Mouse (Mus musculus) myocyte (in vitro differentiated cells): ENCODE results near the gene Doc2b.

Experiments
- CEBPB ChIP-seq: IDR thresholded peaks from 2 replicates; pipeline ENCODE4 v1.6.1; 2011; ENCODE audit warnings: mild to moderate bottlenecking, moderate library complexity; ENCODE audit not compliant: poor library complexity, insufficient read depth, severe bottlenecking
- MAX ChIP-seq: IDR thresholded peaks from one replicate; pipeline ENCODE4 v1.6.1; 2011; ENCODE audit warnings: low read depth, mild to moderate bottlenecking, control low read depth
- MYOD1 ChIP-seq, 3 experiments: IDR thresholded peaks; one replicate each; pipeline ENCODE4 v1.6.1; 2011; ENCODE audit warnings: control low read depth in 2 of 3, low read depth in 2 of 3, mild to moderate bottlenecking in 2 of 3, moderate library complexity in 1 of 3; ENCODE audit not compliant: insufficient read length in 2 of 3, control insufficient read depth in 1 of 3
- MYOG ChIP-seq, 3 experiments: IDR thresholded peaks; one replicate each; pipeline ENCODE4 v1.6.1; 2011; ENCODE audit warnings: control low read depth in 2 of 3, low read depth in 2 of 3, mild to moderate bottlenecking in 2 of 3; ENCODE audit not compliant: insufficient read length in 2 of 3, control insufficient read depth in 1 of 3, insufficient read depth in 1 of 3
- POLR2A ChIP-seq: IDR thresholded peaks from one replicate; pipeline ENCODE4 v1.6.1; 2011; ENCODE audit warnings: low read depth, mild to moderate bottlenecking, control low read depth, moderate library complexity; ENCODE audit not compliant: insufficient read length
- TCF12 ChIP-seq: IDR thresholded peaks from one replicate; pipeline ENCODE4 v1.6.1; 2011; ENCODE audit warnings: mild to moderate bottlenecking, control low read depth; ENCODE audit not compliant: poor library complexity, insufficient read depth, severe bottlenecking
- USF1 ChIP-seq: IDR thresholded peaks from one replicate; pipeline ENCODE4 v1.6.1; 2011; ENCODE audit warnings: low read depth, mild to moderate bottlenecking, control low read depth, moderate library complexity

GRCm38 (mm10) chr11:75735462-75736252 is 60.2 kb downstream of the Doc2b start:
- TF ChIP-seq MAX, result no peak
- no peak for TF ChIP-seq POLR2A
- TF ChIP-seq TCF12, result no peak
- TF ChIP-seq CEBPB, result no peak
- no peak for TF ChIP-seq MYOD1 (IDR thresholded peaks at IDR 0.05; ENCODE audit: control insufficient read depth in 1 of 3, insufficient read length in 2 of 3, low read depth in 2 of 3)
- TF ChIP-seq USF1, result no peak
- no peak for TF ChIP-seq MYOG (IDR thresholded peaks at IDR 0.05; ENCODE audit: control insufficient read depth in 1 of 3, insufficient read depth in 1 of 3, insufficient read length in 2 of 3, low read depth in 2 of 3)
